In genomic region chr9:70562825-70563224, GRCm38 (mm10) we compare ENCODE assay signal across 16 mouse cellular contexts.
"Had no signal": no experiment of that assay in that cellular context is flagged by ENCODE, and none has a peak within 500 bp of the region (broad histone marks: within the 10 kb centered on the region; RNA-seq: fewer than 3 reads in every experiment).

No protein-coding gene starts in this region.

- H3K4me3 ChIP-seq: neural tube, embryonic 13.5 days; neural tube, embryonic 15.5 days; stomach, embryonic 15.5 days had no signal

- H3K4me1 ChIP-seq: neural tube, embryonic 13.5 days; neural tube, embryonic 15.5 days; stomach, embryonic 15.5 days had no signal

- H3K27me3 ChIP-seq: neural tube, embryonic 13.5 days; neural tube, embryonic 15.5 days; stomach, embryonic 15.5 days had no signal

- H3K36me3 ChIP-seq: neural tube, embryonic 15.5 days; stomach, embryonic 15.5 days had no signal

- DNase-seq: retina, postnatal 1 day; right cerebral cortex, adult 18-20 months; right cerebral cortex, postnatal 14 days; right cerebral cortex, postnatal 25 days; right cerebral cortex, postnatal 4 days; spleen, adult 18-20 months; thymus, adult 18-20 months; thymus, adult 2 months; thymus, postnatal 14 days; thymus, postnatal 25 days; thymus, postnatal 36 days; thymus, postnatal 4 days had no signal

- H3K9me3 ChIP-seq: neural tube, embryonic 13.5 days; neural tube, embryonic 15.5 days; stomach, embryonic 15.5 days had no signal

- H3K27ac ChIP-seq: neural tube, embryonic 13.5 days; neural tube, embryonic 15.5 days; stomach, embryonic 15.5 days; stomach, postnatal 0 days had no signal

- H3K9ac ChIP-seq: neural tube, embryonic 13.5 days; neural tube, embryonic 15.5 days; stomach, embryonic 15.5 days had no signal
